Mouse (Mus musculus): ENCODE measurements around the gene Krt20. TPM values are rescaled to one million over a fixed set of nuclear protein-coding genes. Genes with fewer than 3 reads are reported as not detected.

Gene Krt20
- total RNA-seq, 2 experiments from 2014 or later, result not detected

DNA sequence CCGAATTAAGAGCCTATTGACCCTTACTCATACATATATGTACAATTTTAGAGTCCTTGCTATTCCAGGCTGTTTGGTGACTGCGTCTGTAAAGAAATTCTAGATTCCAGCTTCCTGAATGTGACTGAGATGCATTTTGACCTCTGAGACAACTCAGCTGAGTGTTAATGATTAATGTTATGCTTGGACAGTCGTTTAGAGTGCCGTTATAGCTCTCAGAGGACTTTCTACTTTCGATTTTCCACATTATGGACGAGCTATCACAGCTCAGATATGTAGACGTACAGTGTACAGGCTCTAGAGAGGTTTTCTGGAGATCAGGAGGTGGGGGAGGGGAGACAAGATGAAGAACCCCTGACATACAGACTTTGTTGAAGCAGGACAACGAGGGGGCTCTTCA, 3.3 kb upstream of the Krt20 start:
- no peak for DNase-seq (ENCODE audit: low spot score in 2 of 2)
- Histone ChIP-seq H3K4me3 (no peak overlapping the region), H3K27ac (no peak overlapping the region)
- TF ChIP-seq CTCF (conservative IDR thresholded peaks at IDR 0.05), result no peak

DNA sequence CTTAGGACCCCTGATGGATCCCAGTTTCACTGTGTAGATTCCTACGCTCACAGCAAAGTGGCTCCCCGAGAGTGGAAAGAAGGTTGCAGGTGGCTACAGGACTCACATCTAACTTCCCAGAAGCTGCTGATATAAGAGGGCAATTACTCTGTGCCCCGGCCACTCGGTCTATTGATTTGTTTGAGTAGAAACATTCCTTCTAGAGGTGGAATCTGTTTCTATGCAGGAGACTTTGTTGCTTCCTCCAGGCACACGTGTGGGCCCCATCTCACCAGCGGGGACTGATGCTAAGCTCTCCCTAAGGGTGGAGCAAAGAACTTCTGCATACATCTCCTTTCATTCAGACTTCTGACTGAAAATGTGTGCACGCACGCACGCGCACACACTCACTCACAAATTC, 1.5 kb upstream of the Krt20 start:
- no peak for DNase-seq (ENCODE audit: low spot score in 2 of 2)
- H3K27ac ChIP-seq, result no peak overlapping the region
- no peak for TF ChIP-seq CTCF (conservative IDR thresholded peaks at IDR 0.05)
- H3K4me3 ChIP-seq, result no peak overlapping the region

DNA sequence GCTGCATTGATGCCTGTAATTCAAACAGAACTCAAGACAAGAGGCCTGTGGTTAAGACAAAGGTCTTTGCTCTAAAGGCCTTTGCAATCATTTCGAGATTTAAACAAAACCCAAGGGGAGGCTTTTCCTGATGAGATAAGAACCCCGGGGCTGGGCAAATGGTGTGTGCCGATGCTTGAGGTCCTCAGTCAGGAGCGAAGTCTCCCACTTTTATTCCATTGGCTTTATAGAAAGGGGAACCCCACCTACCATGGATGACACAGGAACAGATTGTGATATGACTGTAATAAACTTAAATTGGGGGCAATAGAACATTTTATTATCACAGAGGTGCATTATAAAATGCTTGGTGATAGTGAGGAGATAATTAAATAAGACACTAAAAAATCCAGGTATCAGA, 1.3 kb downstream of the Krt20 start:
- no peak for TF ChIP-seq CTCF (conservative IDR thresholded peaks at IDR 0.05)
- no peak overlapping the region for H3K4me3 ChIP-seq
- H3K27ac ChIP-seq, result no peak overlapping the region
- no peak for DNase-seq (ENCODE audit: low spot score in 2 of 2)

DNA sequence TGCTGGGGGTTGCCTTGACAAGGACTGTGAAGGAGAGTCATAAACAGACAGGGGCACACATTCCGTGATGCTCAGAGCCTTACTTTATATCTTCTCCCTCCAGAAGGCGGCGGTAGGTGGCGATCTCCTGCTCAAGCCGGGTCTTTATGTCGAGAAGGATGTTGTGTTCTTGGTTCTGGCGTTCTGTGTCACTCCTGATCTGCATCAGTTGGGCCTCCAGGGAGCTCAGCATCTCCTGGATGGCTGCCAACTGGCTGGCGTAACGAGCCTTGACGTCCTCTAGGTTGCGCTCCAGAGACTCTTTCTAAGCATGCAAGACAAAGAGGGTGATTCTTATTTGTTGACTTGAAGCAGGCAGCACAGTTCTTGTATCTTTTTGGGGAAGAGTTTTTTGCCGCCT, 7.3 kb downstream of the Krt20 start:
- TF ChIP-seq CTCF (conservative IDR thresholded peaks at IDR 0.05), result peak; percentile 37
- Histone ChIP-seq H3K27ac (no peak overlapping the region), H3K4me3 (no peak overlapping the region)
- DNase-seq (ENCODE audit: low spot score in 2 of 2), result no peak

DNA sequence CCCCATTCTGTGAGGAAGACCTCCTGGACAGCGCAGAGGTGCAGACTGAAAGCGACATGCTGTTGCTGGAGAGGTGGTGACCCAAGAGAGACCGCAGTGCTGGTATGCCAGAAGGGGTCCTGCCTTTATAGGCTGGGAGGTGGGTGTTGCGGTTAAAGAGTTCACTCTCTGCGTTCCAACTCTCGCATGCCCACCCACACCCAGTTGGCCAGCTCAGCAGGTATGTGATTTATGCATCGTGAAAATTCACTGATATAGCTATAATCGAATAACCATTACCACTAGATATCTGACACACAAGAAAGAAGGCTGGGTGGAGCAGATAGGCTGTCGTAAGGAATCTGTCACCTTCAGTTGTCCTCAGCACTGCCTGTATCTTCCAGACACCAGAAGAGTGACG, 15.8 kb downstream of the Krt20 start, which contains the start of gene Krt12:
Krt12 (minus strand) TSS at position 101 of the 400 bp plus-strand sequence.
- no peak for TF ChIP-seq CTCF (conservative IDR thresholded peaks at IDR 0.05)
- no peak within 1 kb of the TSS for H3K27ac ChIP-seq
- DNase-seq (ENCODE audit: low spot score in 2 of 2), result no peak

DNA sequence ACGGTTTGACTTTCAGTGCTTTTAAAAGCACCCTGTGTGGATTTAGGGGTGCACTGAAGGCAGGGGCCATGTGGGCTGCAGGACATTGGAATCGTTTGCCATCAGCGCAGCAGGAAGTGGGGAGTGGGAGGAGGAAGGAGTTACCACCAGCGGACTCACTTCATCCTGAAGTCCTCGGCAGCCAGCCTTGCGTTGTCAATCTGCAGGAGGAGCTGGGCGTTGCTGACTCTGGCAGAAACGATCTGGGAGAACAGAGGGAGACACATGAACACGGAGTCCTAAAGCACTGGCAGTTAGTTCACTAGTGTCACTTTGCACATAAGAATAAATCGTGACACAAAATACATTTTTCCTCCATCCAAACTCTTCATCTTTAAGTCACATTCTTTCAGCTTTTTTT, 17.4 kb downstream of the Krt20 start:
- Histone ChIP-seq H3K27ac (no peak overlapping the region), H3K4me3 (no peak overlapping the region)
- DNase-seq (ENCODE audit: low spot score in 2 of 2), result peak in 1 of 2 experiments; percentile 18
- no peak for TF ChIP-seq CTCF (conservative IDR thresholded peaks at IDR 0.05)

More for the DNA sequence above, 15.8 kb downstream of the Krt20 start, which contains the start of gene Krt12:
- no peak within 1 kb of the TSS for H3K4me3 ChIP-seq

DNA sequence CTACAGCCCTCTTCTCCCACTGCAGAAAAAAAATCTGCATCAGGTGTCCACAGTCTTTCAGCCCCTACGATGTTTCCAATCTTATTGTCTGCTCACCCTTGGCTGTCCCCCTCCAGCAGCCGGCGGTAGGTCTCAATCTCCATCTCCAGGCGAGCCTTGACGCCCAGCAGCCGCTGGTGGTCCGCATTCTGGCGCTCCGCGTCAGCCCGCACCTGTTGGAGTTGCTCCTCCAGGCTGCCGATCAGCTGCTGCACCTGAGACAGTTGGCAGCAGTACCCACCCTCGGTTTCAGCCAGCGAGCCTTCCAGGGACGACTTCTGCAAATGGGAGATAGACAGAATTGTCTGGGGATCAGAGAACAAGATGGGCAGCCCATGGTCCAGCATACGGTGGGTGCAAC, 20.1 kb downstream of the Krt20 start:
- H3K4me3 ChIP-seq, result peak overlapping the region; percentile 5; the same call in 1 of the 2 replicates
- H3K27ac ChIP-seq, result peak overlapping the region; percentile 72
- no peak for DNase-seq (ENCODE audit: low spot score in 2 of 2)
- TF ChIP-seq CTCF (conservative IDR thresholded peaks at IDR 0.05), result no peak

DNA sequence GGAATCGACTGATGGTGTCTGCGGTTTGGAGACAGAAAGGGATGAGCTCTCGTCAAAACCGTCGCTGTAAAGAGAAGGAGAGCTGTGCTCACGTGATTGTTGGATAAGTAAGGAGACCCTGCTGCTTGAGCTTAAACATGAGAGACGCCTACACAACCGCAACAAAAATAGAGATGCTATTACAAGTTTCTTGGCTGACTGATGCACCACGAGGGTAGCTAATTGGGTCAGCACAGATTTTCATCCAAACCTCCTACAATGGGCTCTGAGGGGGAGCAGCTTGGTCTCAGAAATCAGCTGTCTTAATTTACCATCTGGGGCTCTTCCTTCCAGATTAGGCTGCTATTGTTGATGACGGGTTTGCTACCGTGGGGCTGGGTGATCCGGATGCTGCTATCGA, 21.0 kb downstream of the Krt20 start:
- TF ChIP-seq CTCF (conservative IDR thresholded peaks at IDR 0.05), result no peak
- peak overlapping the region; percentile 20; the same call in 1 of the 2 replicates for H3K4me3 ChIP-seq
- peak overlapping the region; percentile 72 for H3K27ac ChIP-seq
- DNase-seq (ENCODE audit: low spot score in 2 of 2), result peak; percentile 41 to 61

DNA sequence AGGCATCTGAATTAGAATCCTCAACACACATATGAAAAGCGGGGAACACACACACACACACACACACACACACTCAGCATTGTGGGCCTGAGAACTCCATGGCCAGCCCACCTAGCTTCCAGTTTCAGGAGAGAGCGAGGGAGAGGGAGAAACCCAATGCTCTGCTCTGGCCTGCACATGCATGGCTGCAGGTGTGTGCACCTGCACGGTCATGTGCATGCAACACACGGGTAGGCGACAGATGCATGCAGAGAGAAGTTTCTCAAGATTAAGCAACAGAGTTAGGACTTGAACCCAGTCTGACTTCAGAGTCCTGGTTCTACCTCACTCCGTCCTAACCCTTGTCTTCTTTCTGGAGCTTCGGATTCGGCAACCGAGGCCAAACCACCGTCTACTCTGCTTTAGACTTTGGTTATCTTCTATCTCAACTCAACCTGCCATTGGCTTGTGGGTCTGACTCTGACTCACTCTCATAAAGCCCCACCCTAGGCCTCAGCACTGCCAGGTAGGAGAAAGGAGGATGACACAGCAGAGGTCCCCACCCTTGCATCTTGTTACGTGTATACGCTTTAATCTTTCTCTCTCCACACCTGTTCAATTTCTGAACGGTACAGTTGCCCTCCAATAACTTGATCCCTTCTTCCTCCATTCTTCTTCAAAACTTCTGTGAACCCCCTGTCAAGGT, 23.3 kb downstream of the Krt20 start:
- no peak for TF ChIP-seq CTCF (conservative IDR thresholded peaks at IDR 0.05)
- H3K4me3 ChIP-seq, result no peak overlapping the region
- no peak overlapping the region for H3K27ac ChIP-seq
- DNase-seq (ENCODE audit: low spot score in 2 of 2), result no peak

DNA sequence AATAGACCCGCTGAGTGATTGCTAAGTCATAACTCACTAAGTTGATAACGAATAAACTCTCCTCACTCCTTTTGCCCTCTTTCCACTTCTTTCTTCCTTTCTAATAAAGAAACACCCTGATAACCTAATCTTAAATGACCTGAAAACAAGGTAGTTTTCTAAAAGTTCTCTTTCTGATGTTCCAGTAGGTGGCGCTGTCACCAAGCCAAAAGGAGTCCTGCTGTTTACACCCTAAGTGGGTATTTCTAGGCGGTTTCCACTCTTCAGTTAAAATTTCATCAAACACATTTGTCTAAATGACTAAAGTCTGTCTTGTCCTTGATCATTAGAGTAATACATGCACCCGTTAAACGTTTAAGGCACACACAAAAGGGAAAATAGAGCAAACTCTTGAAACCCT, 24.7 kb downstream of the Krt20 start:
- peak; percentile 32 to 58 for DNase-seq (ENCODE audit: low spot score in 2 of 2)
- Histone ChIP-seq H3K4me3 (no peak overlapping the region), H3K27ac (no peak overlapping the region)
- TF ChIP-seq CTCF (conservative IDR thresholded peaks at IDR 0.05), result peak; percentile 93

DNA sequence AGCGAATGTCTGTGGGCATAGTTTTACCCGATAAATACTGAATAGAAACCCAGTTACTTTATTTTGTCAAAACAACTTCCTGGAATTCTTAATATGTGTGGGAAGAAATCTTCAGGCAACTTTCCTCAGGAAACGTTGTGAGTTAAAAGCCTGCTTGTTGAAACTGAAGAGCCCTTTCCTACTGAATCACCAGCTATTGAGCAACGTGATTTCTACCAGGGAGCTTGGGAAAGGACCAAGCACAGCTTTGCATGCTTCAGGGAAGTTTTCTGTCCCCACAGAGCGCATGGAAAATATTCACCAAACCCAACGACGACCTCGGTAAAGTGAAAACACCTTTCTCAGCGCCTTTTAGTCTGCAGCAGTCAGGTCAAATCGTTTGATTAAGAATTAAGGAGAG, 31.8 kb downstream of the Krt20 start:
- Histone ChIP-seq H3K4me3 (no peak overlapping the region), H3K27ac (no peak overlapping the region)
- no peak for TF ChIP-seq CTCF (conservative IDR thresholded peaks at IDR 0.05)
- no peak for DNase-seq (ENCODE audit: low spot score in 2 of 2)

DNA sequence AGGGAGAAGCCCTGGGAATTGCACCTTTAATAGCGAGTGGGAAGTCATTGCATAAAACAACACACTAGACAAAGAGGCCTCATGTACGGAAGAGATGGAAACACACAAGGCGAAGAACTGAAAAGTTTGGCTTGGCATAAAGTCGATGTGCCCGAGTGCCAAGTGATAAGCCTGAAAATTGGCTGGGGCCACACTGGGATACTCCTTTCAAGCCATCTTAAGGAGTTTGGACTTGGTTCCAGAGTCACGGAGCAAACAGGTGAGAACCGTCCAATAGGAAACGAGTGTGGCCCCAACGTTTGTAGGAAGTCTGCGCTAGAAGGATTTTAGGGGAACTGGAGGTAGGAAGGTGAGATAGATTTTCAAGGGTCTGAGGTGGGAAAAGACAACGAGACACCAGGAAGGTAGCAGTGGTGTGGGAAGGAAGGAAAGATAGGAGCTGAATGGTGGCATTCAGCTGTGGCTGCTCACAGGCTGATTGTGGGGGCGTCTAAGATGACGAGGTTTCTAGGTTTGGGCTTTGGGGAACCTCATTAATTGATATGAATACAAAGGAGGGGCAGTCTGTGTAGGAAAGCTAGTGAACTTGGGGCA, 37.9 kb downstream of the Krt20 start:
- Histone ChIP-seq H3K27ac (no peak overlapping the region), H3K4me3 (no peak overlapping the region)
- no peak for DNase-seq (ENCODE audit: low spot score in 2 of 2)
- no peak for TF ChIP-seq CTCF (conservative IDR thresholded peaks at IDR 0.05)

DNA sequence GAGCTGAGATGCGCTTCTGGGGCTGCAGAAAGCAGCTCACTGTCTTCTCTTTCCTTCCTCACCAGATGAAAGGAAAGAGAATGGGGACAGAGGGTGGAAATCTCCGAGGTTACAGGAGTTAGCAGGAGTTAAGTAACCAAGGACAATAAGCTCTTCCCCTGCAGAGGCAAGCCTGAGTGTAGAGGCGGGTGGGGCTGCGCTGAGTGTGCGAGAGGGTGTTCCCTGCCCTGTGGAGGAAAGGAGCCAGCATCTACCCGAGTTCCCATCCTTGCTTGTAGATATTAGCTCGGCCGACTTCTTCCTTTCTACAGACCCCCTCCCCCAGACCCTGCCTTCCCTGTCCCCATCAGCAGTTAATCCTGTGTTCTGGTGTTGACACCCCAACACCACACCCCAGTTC, 39.1 kb downstream of the Krt20 start:
- H3K4me3 ChIP-seq, result no peak overlapping the region
- DNase-seq (ENCODE audit: low spot score in 2 of 2), result no peak
- TF ChIP-seq CTCF (conservative IDR thresholded peaks at IDR 0.05), result no peak
- no peak overlapping the region for H3K27ac ChIP-seq

DNA sequence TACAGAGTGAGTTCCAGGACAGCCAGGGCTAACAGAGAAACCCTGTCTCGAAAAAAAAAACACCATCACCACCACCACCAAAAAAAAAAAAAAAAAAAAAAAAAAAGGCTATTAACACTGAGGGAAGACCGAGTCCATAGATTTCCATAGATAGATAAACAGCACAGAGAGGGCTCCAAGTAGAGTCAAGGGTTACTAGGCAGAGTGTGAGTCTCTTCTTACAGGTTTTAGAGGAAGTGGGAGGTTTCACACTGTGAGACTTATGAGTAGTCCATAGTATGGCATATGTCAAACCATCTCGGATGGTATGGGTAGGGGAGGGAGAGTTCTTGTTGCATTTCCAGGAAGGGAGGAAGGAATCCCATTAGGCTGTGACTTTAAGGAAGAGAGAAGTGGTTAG, 39.9 kb downstream of the Krt20 start:
- no peak for DNase-seq (ENCODE audit: low spot score in 2 of 2)
- no peak overlapping the region for H3K4me3 ChIP-seq
- no peak for TF ChIP-seq CTCF (conservative IDR thresholded peaks at IDR 0.05)
- H3K27ac ChIP-seq, result no peak overlapping the region

Measured in layer of hippocampus, adult 2 months (tissue).